Mouse (Mus musculus) erythroid progenitor cell, adult 5-6 weeks (primary cell): Measurements from ENCODE around the gene Slc35f4. TPM values are rescaled to one million over a fixed set of nuclear protein-coding genes. Genes with fewer than 3 reads are reported as not detected.
"Not testable (repeated sequence)": the region's sequence is repeated elsewhere in the genome, so short reads cannot be mapped to it uniquely, and the experiment has no call there.

Experiments used
- ATAC-seq: replicated peaks from 2 replicates; pipeline ENCODE4 v1.8.0; 2016; ENCODE audit warnings: moderate number of reproducible peaks, mild to moderate bottlenecking, moderate TSS enrichment, inconsistent platforms; ENCODE audit not compliant: poor library complexity, low FRiP score, severe bottlenecking
- total RNA-seq, 2 experiments: library from RNA; stranded (forward) in 1 of 2; stranded (reverse) in 1 of 2; fragments of 150-400 nt in 1 of 2; fragments of 186-747, 209-891 nt in 1 of 2; gene quantifications; 2 replicates each; pipeline versions ENCODE4 v1.2.3 to v1.2.4; 2015 to 2017; ENCODE audit warnings: low replicate concordance in 2 of 2

Slc35f4 gene
- total RNA-seq, 2 experiments from 2014 or later: not detected

DNA sequence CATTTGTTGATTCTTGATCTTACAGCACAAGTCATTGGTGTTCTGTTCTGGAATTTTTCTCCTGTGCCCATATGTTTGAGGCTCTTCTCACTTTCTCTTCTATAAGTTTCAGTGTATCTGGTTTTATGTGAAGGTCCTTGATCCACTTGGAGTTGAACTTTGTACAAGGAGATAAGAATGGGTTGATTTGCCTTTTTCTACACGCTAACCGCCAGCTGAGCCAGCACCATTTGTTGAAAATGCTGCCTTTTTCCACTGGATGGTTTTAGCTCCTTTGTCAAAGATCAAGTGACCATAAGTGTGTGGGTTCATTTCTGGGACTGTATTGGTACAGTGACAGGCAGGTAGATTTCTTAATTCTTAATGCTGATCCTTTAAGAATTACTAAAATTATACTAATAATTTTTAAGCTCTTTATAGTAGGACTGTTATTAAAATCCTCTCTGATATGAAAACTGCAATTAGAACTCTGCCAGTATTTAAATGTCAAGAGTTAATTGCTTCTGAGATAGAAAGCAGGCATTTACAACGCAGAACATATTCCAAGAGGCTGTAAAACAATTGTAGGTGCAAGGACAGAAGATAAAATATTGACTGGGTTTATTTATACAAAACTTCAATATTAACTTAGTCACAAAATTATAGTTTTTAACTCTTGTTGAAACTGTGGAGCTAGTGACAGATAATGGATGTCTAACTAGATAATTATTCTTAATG lies 235.7 kb downstream of the Slc35f4 start:
- ATAC-seq: no peak

DNA sequence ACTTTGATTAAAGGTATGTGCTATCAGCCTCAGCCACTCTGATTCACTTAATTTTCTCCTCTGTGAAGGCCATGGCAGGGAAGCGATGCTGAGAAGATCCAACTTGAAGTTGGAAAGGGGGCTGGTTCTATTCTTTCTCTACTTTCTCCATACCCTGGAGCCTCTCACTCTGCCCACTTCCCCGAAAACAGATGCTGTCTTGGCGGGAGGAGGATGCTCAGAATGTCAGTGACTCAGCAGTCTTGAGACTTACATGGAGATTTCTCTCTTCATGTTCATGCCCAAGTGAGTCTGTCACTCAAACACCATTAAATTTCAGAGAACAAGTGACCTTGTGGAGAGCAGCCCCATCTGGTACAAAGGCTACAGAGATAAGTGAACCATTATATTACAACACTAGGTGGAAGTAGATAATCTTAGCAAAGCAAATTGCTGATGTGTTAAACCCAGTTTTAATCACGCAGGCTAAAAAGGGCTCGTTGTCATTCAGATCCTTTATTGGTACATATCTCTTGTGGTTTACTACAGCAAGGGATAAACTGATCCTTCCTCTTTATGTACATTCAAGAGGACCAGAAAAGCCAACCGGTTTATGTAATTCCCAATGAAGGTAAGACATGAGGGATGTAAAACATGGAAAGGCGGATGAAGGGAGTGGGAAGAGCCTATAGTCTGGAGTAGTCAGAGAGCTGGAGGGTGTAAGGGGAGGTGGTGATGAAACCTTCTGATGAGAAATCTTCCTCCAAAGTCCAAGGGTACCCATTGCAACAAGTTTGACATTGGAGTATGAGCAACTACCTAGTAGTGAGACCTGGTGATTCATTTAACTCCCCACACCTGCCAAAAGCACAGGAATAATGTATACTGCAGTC lies 241.8 kb downstream of the Slc35f4 start:
- no peak for ATAC-seq

DNA sequence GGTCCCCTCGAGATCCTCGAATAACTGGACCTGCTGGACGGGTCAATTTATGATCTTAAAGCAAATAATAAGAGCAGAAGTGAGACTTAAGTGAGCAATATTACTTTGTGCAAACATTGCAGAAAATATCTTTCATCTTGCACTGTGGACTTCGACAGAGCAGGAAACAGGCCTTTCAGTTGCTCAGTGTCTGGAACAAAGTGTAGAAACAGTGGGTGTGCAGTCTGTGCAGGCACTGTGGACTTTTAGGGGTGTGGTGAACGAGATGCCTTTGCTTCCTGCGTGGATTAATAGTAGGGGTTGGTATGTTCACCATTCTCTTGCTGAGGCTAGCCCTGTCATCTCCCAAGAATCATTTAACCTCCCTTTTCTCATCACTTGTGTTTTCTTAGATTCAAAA lies 247.0 kb downstream of the Slc35f4 start:
- no peak for ATAC-seq

DNA sequence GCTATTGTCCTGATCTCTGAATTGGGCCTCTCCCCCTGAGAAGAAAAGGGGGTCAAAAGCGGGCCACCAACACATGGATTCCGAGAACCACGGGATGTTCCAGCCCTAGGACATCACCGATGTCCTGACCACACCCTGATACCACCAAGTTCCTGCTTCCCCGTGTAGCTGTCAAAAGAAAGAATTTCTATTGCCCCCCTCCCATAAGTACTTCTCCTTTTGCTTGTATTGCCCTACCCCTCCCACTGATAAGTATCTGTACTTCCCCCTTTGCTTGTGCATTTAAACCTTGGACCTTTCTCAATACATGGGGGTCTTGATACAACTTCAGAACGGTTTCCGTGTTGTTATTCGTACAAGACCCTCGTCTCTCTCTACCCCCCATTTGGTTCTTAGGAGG lies 247.4 kb downstream of the Slc35f4 start:
- not testable (repeated sequence) for ATAC-seq

DNA sequence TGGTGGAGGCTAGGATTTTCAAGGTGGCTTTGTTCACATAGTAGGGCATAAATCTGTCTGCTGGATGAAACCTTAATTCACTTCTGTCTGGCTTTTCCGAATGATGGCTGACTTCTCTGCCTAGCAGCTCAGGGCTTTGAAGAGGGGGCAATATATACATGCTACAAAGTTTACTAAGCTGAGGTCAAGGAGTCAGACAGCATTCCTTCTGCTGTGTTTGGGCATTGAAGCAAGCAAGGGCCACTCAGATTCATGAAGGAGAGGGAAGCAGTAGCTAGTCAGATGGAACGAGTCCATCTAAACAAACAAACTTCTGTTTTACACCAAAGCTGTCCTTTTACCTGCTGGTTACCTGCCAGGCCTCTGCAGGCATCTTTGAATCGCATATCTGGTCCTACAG lies 248.2 kb downstream of the Slc35f4 start:
- ATAC-seq: no peak

DNA sequence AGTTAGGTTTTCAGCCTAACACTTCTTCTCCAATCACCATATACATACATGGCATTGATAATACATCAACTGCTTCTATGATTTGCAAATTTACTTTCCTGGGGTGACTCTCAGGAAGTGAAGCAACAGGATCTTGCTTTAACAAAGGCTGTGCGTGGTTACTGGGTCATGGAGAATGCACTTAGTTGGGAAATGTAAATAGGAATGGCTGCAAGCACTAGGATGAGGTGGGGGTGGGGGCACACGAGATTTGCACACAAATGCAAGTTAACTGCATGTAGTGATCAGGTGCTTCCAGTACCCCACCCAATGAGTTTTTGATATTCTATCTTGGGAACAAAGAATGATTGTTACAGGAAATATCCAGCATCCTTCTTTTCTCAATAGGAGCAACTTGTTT lies 250.5 kb downstream of the Slc35f4 start:
- ATAC-seq: no peak

DNA sequence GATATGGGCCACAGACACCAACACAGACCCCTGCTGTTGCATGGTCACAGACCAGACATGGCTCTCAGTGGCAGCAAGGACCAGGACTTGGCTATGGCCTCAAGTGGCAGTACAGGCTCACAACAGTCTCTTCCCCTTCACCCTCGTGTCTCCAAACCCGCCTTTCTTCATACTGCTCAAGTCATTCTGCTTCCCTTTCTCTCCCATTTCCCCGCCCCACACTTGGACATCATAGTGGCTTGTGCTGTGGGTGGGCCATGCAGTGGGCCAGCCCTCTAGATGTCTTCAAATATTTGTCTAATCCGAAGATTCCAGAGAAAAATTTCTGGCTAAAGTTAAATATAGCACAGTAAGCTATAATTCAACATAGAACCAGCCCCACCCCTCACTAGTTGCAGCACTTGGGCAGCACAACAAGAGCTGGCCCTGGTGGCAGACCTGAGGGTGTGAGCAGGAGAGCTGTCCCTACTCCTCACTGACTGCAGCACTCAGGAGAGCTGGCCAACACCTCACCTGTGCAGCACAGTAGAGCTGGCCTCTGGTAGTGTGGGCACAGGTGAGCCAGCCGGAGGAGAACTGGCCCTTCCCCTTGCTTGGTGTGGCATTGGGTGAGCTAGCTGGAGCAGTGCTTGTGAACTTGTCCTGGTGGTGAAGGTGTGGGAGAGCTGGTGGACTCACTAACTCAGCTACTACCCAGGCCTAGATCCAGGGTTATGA lies 260.4 kb downstream of the Slc35f4 start:
- ATAC-seq: no peak
